Comparison of ENCODE assay signal across 23 mouse cellular contexts in genomic region chr16:65018710-65019109, GRCm38 (mm10).
DNase-seq lines count a peak whose midpoint lies in the region; ATAC-seq and TF ChIP-seq lines count a peak whose summit lies in the region.
"Had no signal": no experiment of that assay in that cellular context is flagged by ENCODE, and none has a peak within 500 bp of the region (broad histone marks: within the 10 kb centered on the region; RNA-seq: fewer than 3 reads in every experiment).

No protein-coding gene starts in this region.

- no peak for TF ChIP-seq POLR2A in brain, embryonic 14.5 days (IDR thresholded peaks at IDR 0.05; ENCODE audit: borderline replicate concordance, extremely low read depth, insufficient read depth, insufficient read length, poor library complexity, severe bottlenecking)

- intact Hi-C loops in heart, postnatal 36 days (cut with DNase I) = no loop called here

- H3K4me3 ChIP-seq in forebrain, embryonic 15.5 days = no peak overlapping the region
- no peak overlapping the region for H3K4me3 ChIP-seq in forebrain, embryonic 14.5 days (ENCODE audit: low read depth, low read length)
- H3K4me3 ChIP-seq in forebrain, embryonic 16.5 days (replicated peaks; ENCODE audit: low read length) = no peak overlapping the region
- no peak overlapping the region for H3K4me3 ChIP-seq in forebrain, embryonic 11.5 days (ENCODE audit: low read depth, low read length)
- H3K4me3 ChIP-seq in forebrain, postnatal 0 days (ENCODE audit: low read depth, low read length) = no peak overlapping the region
- no peak overlapping the region for H3K4me3 ChIP-seq in forebrain, embryonic 12.5 days (replicated peaks)

- peak; percentile 61; the same call in 1 of the 2 replicates for ATAC-seq in forebrain, embryonic 15.5 days (replicated peaks)
- ATAC-seq in forebrain, embryonic 14.5 days = no peak
- peak; percentile 74; the same call in 1 of the 2 replicates for ATAC-seq in forebrain, embryonic 16.5 days
- no peak for ATAC-seq in forebrain, embryonic 11.5 days (replicated peaks; ENCODE audit: low FRiP score)
- ATAC-seq in forebrain, postnatal 0 days = no peak
- no peak for ATAC-seq in forebrain, embryonic 12.5 days (ENCODE audit: low FRiP score)
- ATAC-seq: activated CD4-positive, CD25-positive, alpha-beta regulatory T cell, adult 4 months; CD4-positive, CD25-positive, alpha-beta regulatory T cell, adult 4 months; Patski had no signal

- H3K27ac ChIP-seq in forebrain, embryonic 15.5 days (replicated peaks) = no peak overlapping the region
- H3K27ac ChIP-seq in forebrain, embryonic 14.5 days (ENCODE audit: low read depth, low read length) = no peak overlapping the region
- no peak overlapping the region for H3K27ac ChIP-seq in forebrain, embryonic 16.5 days (ENCODE audit: low read length)
- H3K27ac ChIP-seq in forebrain, embryonic 11.5 days (ENCODE audit: low read depth, low read length) = no peak overlapping the region
- H3K27ac ChIP-seq in forebrain, postnatal 0 days (ENCODE audit: low read depth, low read length) = no peak overlapping the region
- no peak overlapping the region for H3K27ac ChIP-seq in forebrain, embryonic 12.5 days

- no peak for DNase-seq in forebrain, embryonic 14.5 days (ENCODE audit: low spot score)
- no peak for DNase-seq in forebrain, embryonic 11.5 days (ENCODE audit: low spot score)
- DNase-seq in forebrain, postnatal 0 days = peak; percentile 12
- peak; percentile 15 for DNase-seq in brain, embryonic 14.5 days (ENCODE audit: low read depth)
- DNase-seq in heart, postnatal 36 days = no peak
- DNase-seq: adrenal gland, adult 2 months; adrenal gland, adult 8-10 months; adrenal gland, postnatal 10 days; adrenal gland, postnatal 14 days; adrenal gland, postnatal 25 days; adrenal gland, postnatal 36 days; B cell, adult 2 months; cerebellum, adult 11 months; cerebellum, adult 11-12 months; cerebellum, adult 18-20 months had no signal

- 87% methylated on average over 1 of the region's 1 CpGs for WGBS in forebrain, embryonic 15.5 days
- 86% methylated on average over 1 of the region's 1 CpGs for WGBS in forebrain, embryonic 14.5 days
- WGBS in forebrain, embryonic 16.5 days = 71% methylated on average over 1 of the region's 1 CpGs
- 91% methylated on average over 1 of the region's 1 CpGs for WGBS in forebrain, embryonic 11.5 days
- 73% methylated on average over 1 of the region's 1 CpGs for WGBS in forebrain, postnatal 0 days
- WGBS in forebrain, embryonic 12.5 days = 98% methylated on average over 1 of the region's 1 CpGs

- no peaks in the 10 kb centered on the region for H3K27me3 ChIP-seq in forebrain, embryonic 15.5 days
- no peaks in the 10 kb centered on the region for H3K27me3 ChIP-seq in forebrain, embryonic 14.5 days (replicated peaks; ENCODE audit: control insufficient read depth, insufficient read depth, low read length)
- no peaks in the 10 kb centered on the region for H3K27me3 ChIP-seq in forebrain, embryonic 16.5 days (replicated peaks; ENCODE audit: control insufficient read depth, insufficient read depth, low read length)
- no peaks in the 10 kb centered on the region for H3K27me3 ChIP-seq in forebrain, embryonic 11.5 days (ENCODE audit: control insufficient read depth, insufficient read depth, low read length)
- H3K27me3 ChIP-seq in forebrain, postnatal 0 days (ENCODE audit: insufficient read depth, low read length) = no peaks in the 10 kb centered on the region
- H3K27me3 ChIP-seq in forebrain, embryonic 12.5 days = no peaks in the 10 kb centered on the region
- H3K27me3 ChIP-seq: CH12.LX, Patski had no signal

- no peak overlapping the region for H3K4me2 ChIP-seq in forebrain, embryonic 15.5 days (replicated peaks)
- no peak overlapping the region for H3K4me2 ChIP-seq in forebrain, embryonic 14.5 days (ENCODE audit: low read length)
- no peak overlapping the region for H3K4me2 ChIP-seq in forebrain, embryonic 16.5 days (ENCODE audit: low read length)
- H3K4me2 ChIP-seq in forebrain, embryonic 11.5 days (ENCODE audit: low read depth, low read length, severe bottlenecking) = no peak overlapping the region
- no peak overlapping the region for H3K4me2 ChIP-seq in forebrain, postnatal 0 days (ENCODE audit: low read depth)
- H3K4me2 ChIP-seq in forebrain, embryonic 12.5 days = no peak overlapping the region

- H3K9me3 ChIP-seq in forebrain, embryonic 15.5 days = no peaks in the 10 kb centered on the region
- no peaks in the 10 kb centered on the region for H3K9me3 ChIP-seq in forebrain, embryonic 14.5 days (replicated peaks; ENCODE audit: control insufficient read depth, low read length)
- no peaks in the 10 kb centered on the region for H3K9me3 ChIP-seq in forebrain, embryonic 16.5 days (ENCODE audit: control insufficient read depth, low read length)
- H3K9me3 ChIP-seq in forebrain, embryonic 11.5 days (ENCODE audit: control insufficient read depth, low read length) = no peaks in the 10 kb centered on the region
- no peaks in the 10 kb centered on the region for H3K9me3 ChIP-seq in forebrain, postnatal 0 days (ENCODE audit: low read length)
- no peaks in the 10 kb centered on the region for H3K9me3 ChIP-seq in forebrain, embryonic 12.5 days

- H3K9ac ChIP-seq in forebrain, embryonic 15.5 days (replicated peaks) = no peak overlapping the region
- H3K9ac ChIP-seq in forebrain, embryonic 14.5 days (ENCODE audit: low read length) = no peak overlapping the region
- H3K9ac ChIP-seq in forebrain, embryonic 16.5 days (replicated peaks; ENCODE audit: low read depth, low read length) = no peak overlapping the region
- H3K9ac ChIP-seq in forebrain, embryonic 11.5 days (ENCODE audit: low read length) = no peak overlapping the region
- H3K9ac ChIP-seq in forebrain, postnatal 0 days = no peak overlapping the region
- H3K9ac ChIP-seq in forebrain, embryonic 12.5 days = no peak overlapping the region

- no peaks in the 10 kb centered on the region for H3K36me3 ChIP-seq in forebrain, embryonic 15.5 days
- H3K36me3 ChIP-seq in forebrain, embryonic 14.5 days (ENCODE audit: control insufficient read depth, insufficient read depth, low read length) = no peaks in the 10 kb centered on the region
- H3K36me3 ChIP-seq in forebrain, embryonic 16.5 days (ENCODE audit: control insufficient read depth, insufficient read depth) = no peaks in the 10 kb centered on the region
- no peaks in the 10 kb centered on the region for H3K36me3 ChIP-seq in forebrain, embryonic 11.5 days (ENCODE audit: control insufficient read depth, insufficient read depth, low read length)
- no peaks in the 10 kb centered on the region for H3K36me3 ChIP-seq in forebrain, postnatal 0 days (ENCODE audit: insufficient read depth)
- H3K36me3 ChIP-seq in forebrain, embryonic 12.5 days (replicated peaks) = no peaks in the 10 kb centered on the region
- H3K36me3 ChIP-seq: G1E had no signal

- no peaks in the 10 kb centered on the region for H3K4me1 ChIP-seq in forebrain, embryonic 15.5 days
- no peaks in the 10 kb centered on the region for H3K4me1 ChIP-seq in forebrain, embryonic 14.5 days (ENCODE audit: control insufficient read depth, insufficient read depth, low read length)
- no peaks in the 10 kb centered on the region for H3K4me1 ChIP-seq in forebrain, embryonic 16.5 days (replicated peaks; ENCODE audit: control insufficient read depth, insufficient read depth, low read length)
- no peaks in the 10 kb centered on the region for H3K4me1 ChIP-seq in forebrain, embryonic 11.5 days (replicated peaks; ENCODE audit: control insufficient read depth, insufficient read depth, low read length)
- H3K4me1 ChIP-seq in forebrain, postnatal 0 days (ENCODE audit: insufficient read depth) = no peaks in the 10 kb centered on the region
- H3K4me1 ChIP-seq in forebrain, embryonic 12.5 days = no peaks in the 10 kb centered on the region

- TF ChIP-seq CTCF in forebrain, postnatal 0 days (IDR thresholded peaks at IDR 0.05; ENCODE audit: low read depth) = no peak
- TF ChIP-seq CTCF in brain, embryonic 14.5 days (IDR thresholded peaks at IDR 0.05; ENCODE audit: borderline replicate concordance, extremely low read depth, insufficient read depth, insufficient read length) = no peak

Comparison
In these comparisons a context has a peak if more than half of its experiments do, and no peak if none do; other contexts are left out.
1. ATAC-seq: peak in forebrain, embryonic 15.5 days (single experiment) and forebrain, embryonic 16.5 days (single experiment); none in forebrain, embryonic 14.5 days (single experiment), forebrain, embryonic 11.5 days (single experiment), forebrain, postnatal 0 days (single experiment) and forebrain, embryonic 12.5 days (single experiment).
2. DNase-seq: peak in forebrain, postnatal 0 days (single experiment) and brain, embryonic 14.5 days (single experiment); none in forebrain, embryonic 14.5 days (single experiment), forebrain, embryonic 11.5 days (single experiment) and heart, postnatal 36 days (0 of 2).